Mouse (Mus musculus) liver, embryonic 12.5 days (tissue): ENCODE measurements around the gene Ssr2. TPM values are rescaled to one million over a fixed set of nuclear protein-coding genes. Genes with fewer than 3 reads are reported as not detected.

Source experiments
- ATAC-seq: fragments of 200-750 bp; cut with Nextera tagmentation; 2 replicates; pipeline ENCODE4 v1.8.0; 2017; ENCODE audit warnings: moderate number of reproducible peaks, mild to moderate bottlenecking, moderate library complexity
- H3K27ac ChIP-seq: fragments of 300-500 bp; sonication (generic); 2 replicates; pipeline ENCODE4 v1.5.1; 2016; ENCODE audit warnings: mild to moderate bottlenecking
- H3K27me3 ChIP-seq: fragments of 300-500 bp; sonication (generic); replicated peaks from 2 replicates; pipeline ENCODE4 v1.6.1; 2016; ENCODE audit warnings: mild to moderate bottlenecking, moderate library complexity
- H3K36me3 ChIP-seq: fragments of 300-500 bp; sonication (generic); 2 replicates; pipeline ENCODE4 v1.6.1; 2016; ENCODE audit warnings: mild to moderate bottlenecking, moderate library complexity
- H3K4me1 ChIP-seq: fragments of 300-500 bp; sonication (generic); 2 replicates; pipeline ENCODE4 v1.6.1; 2016
- H3K4me2 ChIP-seq: fragments of 300-500 bp; sonication (generic); 2 replicates; pipeline ENCODE4 v1.6.1; 2016; ENCODE audit warnings: mild to moderate bottlenecking, moderate library complexity
- H3K4me3 ChIP-seq: fragments of 300-500 bp; sonication (generic); 2 replicates; pipeline ENCODE4 v1.5.1; 2016; ENCODE audit warnings: mild to moderate bottlenecking, moderate library complexity
- H3K9ac ChIP-seq: fragments of 300-500 bp; sonication (generic); 2 replicates; pipeline ENCODE4 v1.6.1; 2016; ENCODE audit warnings: mild to moderate bottlenecking, moderate library complexity
- H3K9me3 ChIP-seq: fragments of 300-500 bp; sonication (generic); replicated peaks from 2 replicates; pipeline ENCODE4 v1.6.1; 2016; ENCODE audit warnings: mild to moderate bottlenecking, moderate library complexity
- WGBS: fragments of 180-500 bp; shearing (Covaris S2); methylation state at CpG from one replicate; pipeline ENCODE4 v1.1.7; 2016; ENCODE audit not compliant: insufficient replicate concordance; 5-methylcytosine and 5-hydroxymethylcytosine counted together
- polyA plus RNA-seq: library from polyadenylated mRNA; unstranded; fragments of >200 nt; fragmentation: Nextera tagmentation; extraction: Ambion mirVana; gene quantifications from 2 replicates; pipeline ENCODE4 v1.2.1, GENCODE M21; 2016

The Ssr2 gene
- polyA plus RNA-seq = 172 and 177 TPM in 2 replicates

GRCm38 (mm10) chr3:88575540-88575939 is at the start of gene Ssr2:
Ssr2 (plus strand) TSS chr3:88575876.
- Histone ChIP-seq H3K9me3 (no peaks in the 10 kb centered on the region), H3K4me1 (peaks cover 15% of the 10 kb centered on the region), H3K4me2 (no peak within 1 kb of the TSS), H3K27ac (no peak within 1 kb of the TSS), H3K36me3 (no peaks in the 10 kb centered on the region; the same call in 1 of the 2 replicates), H3K9ac (no peak within 1 kb of the TSS), H3K27me3 (peaks cover 6% of the 10 kb centered on the region), H3K4me3 (no peak within 1 kb of the TSS)
- ATAC-seq = no peak
- WGBS = 82% methylated on average over 3 of the region's 3 CpGs

GRCm38 (mm10) chr3:88526157-88527131 is 49.2 kb upstream of the Ssr2 start:
- Histone ChIP-seq H3K9me3 (no peaks in the 10 kb centered on the region), H3K4me2 (no peak overlapping the region), H3K4me1 (peaks cover 52% of the 10 kb centered on the region), H3K4me3 (no peak overlapping the region), H3K27me3 (no peaks in the 10 kb centered on the region), H3K36me3 (peaks cover 4% of the 10 kb centered on the region; the same call in 1 of the 2 replicates), H3K9ac (no peak overlapping the region; the same call in 1 of the 2 replicates), H3K27ac (no peak overlapping the region)
- WGBS = 34% methylated on average over 17 of the region's 17 CpGs
- peak; percentile 76 for ATAC-seq

- WGBS = 27% methylated on average over 8 of the region's 8 CpGs
- H3K27me3 ChIP-seq = peaks cover under 1% of the 10 kb centered on the region; the same call in 1 of the 2 replicates
- H3K9ac ChIP-seq = 0 out of 2 replicates have a peak overlapping the region, but pooled peaks have one; percentile 51
- no peak overlapping the region for H3K4me3 ChIP-seq
- no peak for ATAC-seq
- H3K9me3 ChIP-seq = no peaks in the 10 kb centered on the region
- H3K27ac ChIP-seq = no peak overlapping the region
- H3K36me3 ChIP-seq = peaks cover 4% of the 10 kb centered on the region; the same call in 1 of the 2 replicates
- H3K4me2 ChIP-seq = peak overlapping the region; percentile 17; the same call in 1 of the 2 replicates
- peaks cover 55% of the 10 kb centered on the region for H3K4me1 ChIP-seq
Measured at GRCm38 (mm10) chr3:88527565-88527964, 48.1 kb upstream of the Ssr2 start.

- H3K4me2 ChIP-seq = no peak overlapping the region
- H3K27ac ChIP-seq = no peak overlapping the region
- H3K9me3 ChIP-seq = no peaks in the 10 kb centered on the region
- peaks cover 11% of the 10 kb centered on the region for H3K27me3 ChIP-seq
- H3K36me3 ChIP-seq = 0 out of 2 replicates have a peak, but pooled peaks cover 4% of the 10 kb centered on the region
- H3K4me3 ChIP-seq = no peak overlapping the region
- no peak overlapping the region for H3K9ac ChIP-seq
- no peak for ATAC-seq
- WGBS = 84% methylated on average over 11 of the region's 11 CpGs
- peaks cover 66% of the 10 kb centered on the region for H3K4me1 ChIP-seq
Measured at GRCm38 (mm10) chr3:88528646-88529045, 47.0 kb upstream of the Ssr2 start.

GRCm38 (mm10) chr3:88529204-88530000 is 46.3 kb upstream of the Ssr2 start:
- Histone ChIP-seq H3K4me3 (no peak overlapping the region), H3K9ac (no peak overlapping the region), H3K27ac (no peak overlapping the region), H3K4me2 (peak overlapping the region; percentile 99; the same call in 1 of the 2 replicates), H3K36me3 (no peaks in the 10 kb centered on the region), H3K27me3 (peaks cover 14% of the 10 kb centered on the region), H3K9me3 (no peaks in the 10 kb centered on the region), H3K4me1 (peaks cover 73% of the 10 kb centered on the region)
- ATAC-seq = no peak
- 63% methylated on average over 7 of the region's 7 CpGs for WGBS

GRCm38 (mm10) chr3:88530082-88530864 is 45.4 kb upstream of the Ssr2 start:
- Histone ChIP-seq H3K4me3 (peak overlapping the region; percentile 74), H3K9ac (peak overlapping the region; percentile 81), H3K27me3 (peaks cover 22% of the 10 kb centered on the region), H3K4me2 (peak overlapping the region; percentile 99), H3K9me3 (no peaks in the 10 kb centered on the region), H3K36me3 (no peaks in the 10 kb centered on the region), H3K27ac (peak overlapping the region; percentile 53; the same call in 1 of the 2 replicates), H3K4me1 (peaks cover 82% of the 10 kb centered on the region)
- 44% methylated on average over 11 of the region's 11 CpGs for WGBS
- ATAC-seq = no peak

GRCm38 (mm10) chr3:88531348-88532298 is 44.1 kb upstream of the Ssr2 start:
- peak overlapping the region; percentile 81 for H3K9ac ChIP-seq
- H3K4me3 ChIP-seq = peak overlapping the region; percentile 74
- peaks cover 89% of the 10 kb centered on the region for H3K4me1 ChIP-seq
- ATAC-seq = peak; percentile 63
- no peaks in the 10 kb centered on the region for H3K9me3 ChIP-seq
- H3K27ac ChIP-seq = peak overlapping the region; percentile 87
- peaks cover 22% of the 10 kb centered on the region for H3K27me3 ChIP-seq
- no peaks in the 10 kb centered on the region for H3K36me3 ChIP-seq
- H3K4me2 ChIP-seq = peak overlapping the region; percentile 99
- WGBS = 2% methylated on average over 63 of the region's 63 CpGs

GRCm38 (mm10) chr3:88532299-88532674 is 43.4 kb upstream of the Ssr2 start, which contains the start of gene Mex3a:
Mex3a (plus strand) TSS chr3:88532395.
- H3K4me1 ChIP-seq = peaks cover 91% of the 10 kb centered on the region

GRCm38 (mm10) chr3:88532689-88533511 is 42.8 kb upstream of the Ssr2 start:
- no peaks in the 10 kb centered on the region for H3K9me3 ChIP-seq
- peak overlapping the region; percentile 99 for H3K4me2 ChIP-seq
- 7% methylated on average over 36 of the region's 40 CpGs for WGBS
- ATAC-seq = no peak
- H3K4me3 ChIP-seq = peak overlapping the region; percentile 74
- H3K27me3 ChIP-seq = peaks cover 22% of the 10 kb centered on the region
- H3K36me3 ChIP-seq = peaks cover 10% of the 10 kb centered on the region; the same call in 1 of the 2 replicates
- H3K27ac ChIP-seq = peak overlapping the region; percentile 66
- peaks cover 91% of the 10 kb centered on the region for H3K4me1 ChIP-seq
- H3K9ac ChIP-seq = peak overlapping the region; percentile 81

More at GRCm38 (mm10) chr3:88532299-88532674, 43.4 kb upstream of the Ssr2 start, which contains the start of gene Mex3a:
- Histone ChIP-seq H3K9ac (peak within 1 kb of the TSS; percentile 81), H3K9me3 (no peaks in the 10 kb centered on the region), H3K36me3 (peaks cover 6% of the 10 kb centered on the region; the same call in 1 of the 2 replicates), H3K27ac (peak within 1 kb of the TSS; percentile 87), H3K27me3 (peaks cover 22% of the 10 kb centered on the region), H3K4me3 (peak within 1 kb of the TSS; percentile 74), H3K4me2 (peak within 1 kb of the TSS; percentile 99)
- 1% methylated on average over 11 of the region's 31 CpGs for WGBS
- no peak for ATAC-seq
